Comparison of ENCODE assay signal across 23 mouse cellular contexts in genomic region chr16:18730640-18731039, GRCm38 (mm10). TPM values are rescaled to one million over a fixed set of nuclear protein-coding genes. Genes with fewer than 3 reads are reported as not detected.
DNase-seq lines count a peak whose midpoint lies in the region; ATAC-seq and TF ChIP-seq lines count a peak whose summit lies in the region.
"Had no signal": no experiment of that assay in that cellular context is flagged by ENCODE, and none has a peak within 500 bp of the region (broad histone marks: within the 10 kb centered on the region; RNA-seq: fewer than 3 reads in every experiment).

No protein-coding gene starts in this region.

- 46% methylated on average over 3 of the region's 3 CpGs for WGBS in heart, adult 2 months
- 38% methylated on average over 3 of the region's 3 CpGs for WGBS in lung, embryonic 16.5 days
- 48% methylated on average over 3 of the region's 3 CpGs for WGBS in intestine, embryonic 15.5 days
- 20% methylated on average over 3 of the region's 3 CpGs for WGBS in large intestine, adult 2 months

- peak; percentile 59 for DNase-seq in heart, adult 11 months
- DNase-seq in heart, adult 2 months, result no peak
- no peak for DNase-seq in lung, postnatal 4 days
- peak; percentile 60 for DNase-seq in large intestine, adult 2 months (ENCODE audit: low read depth, low spot score)
- no peak for DNase-seq in right cerebral cortex, adult 18-20 months
- DNase-seq: adrenal gland, adult 2 months; adrenal gland, postnatal 25 days; B cell, adult 2 months; cerebellum, adult 11-12 months; cerebellum, adult 8-10 months; cerebellum, postnatal 10 days; cerebellum, postnatal 36 days; gastrocnemius, postnatal 25 days had no signal

- no peaks in the 10 kb centered on the region for H3K9me3 ChIP-seq in lung, embryonic 16.5 days (ENCODE audit: control insufficient read depth, low read length)
- no peaks in the 10 kb centered on the region for H3K9me3 ChIP-seq in intestine, embryonic 15.5 days
- H3K9me3 ChIP-seq: embryonic facial prominence, embryonic 12.5 days; forebrain, embryonic 12.5 days; forebrain, embryonic 15.5 days; hindbrain, embryonic 13.5 days had no signal

- no peaks in the 10 kb centered on the region for H3K27me3 ChIP-seq in heart, adult 2 months (ENCODE audit: control insufficient read depth, insufficient read depth, low read length)
- no peaks in the 10 kb centered on the region for H3K27me3 ChIP-seq in lung, embryonic 16.5 days (ENCODE audit: control insufficient read depth, insufficient read depth, low read depth, low read length)
- no peaks in the 10 kb centered on the region for H3K27me3 ChIP-seq in intestine, embryonic 15.5 days (replicated peaks)
- H3K27me3 ChIP-seq: embryonic facial prominence, embryonic 12.5 days; forebrain, embryonic 12.5 days; forebrain, embryonic 15.5 days; hindbrain, embryonic 13.5 days had no signal

- no peak overlapping the region for H3K4me3 ChIP-seq in heart, adult 2 months
- no peak overlapping the region for H3K4me3 ChIP-seq in lung, embryonic 16.5 days (ENCODE audit: low read length)
- H3K4me3 ChIP-seq in intestine, embryonic 15.5 days (replicated peaks), result no peak overlapping the region
- H3K4me3 ChIP-seq: embryonic facial prominence, embryonic 12.5 days; erythroblast, embryonic 14.5 days; forebrain, embryonic 12.5 days; forebrain, embryonic 15.5 days; hindbrain, embryonic 13.5 days had no signal

- no peak for TF ChIP-seq CTCF in heart, adult 2 months (IDR thresholded peaks at IDR 0.05)

- intact Hi-C loops in heart, adult 2 months (cut with DNase I), result loop anchor here (5.0 kb wide), 1 partner anchor 33 kb away; no protein-coding TSS in a partner anchor

- peak; percentile 21; the same call in 1 of the 2 replicates for ATAC-seq in lung, embryonic 16.5 days (ENCODE audit: low read depth)
- ATAC-seq in intestine, embryonic 15.5 days, result peak; percentile 82
- ATAC-seq: forebrain, embryonic 15.5 days; hindbrain, embryonic 16.5 days had no signal

- no peak for TF ChIP-seq EP300 in heart, adult 2 months (IDR thresholded peaks at IDR 0.05; ENCODE audit: insufficient read depth, low read depth, low read length)

- peaks cover 9% of the 10 kb centered on the region for H3K4me1 ChIP-seq in heart, adult 2 months (ENCODE audit: control insufficient read depth, insufficient read depth, low read length)
- H3K4me1 ChIP-seq in lung, embryonic 16.5 days (replicated peaks; ENCODE audit: control insufficient read depth, insufficient read depth, low read length), result peaks cover 6% of the 10 kb centered on the region
- H3K4me1 ChIP-seq in intestine, embryonic 15.5 days (replicated peaks), result no peaks in the 10 kb centered on the region
- H3K4me1 ChIP-seq: embryonic facial prominence, embryonic 12.5 days; forebrain, embryonic 12.5 days; forebrain, embryonic 15.5 days; hindbrain, embryonic 13.5 days had no signal

- no peak overlapping the region for H3K4me2 ChIP-seq in lung, embryonic 16.5 days (ENCODE audit: low read depth, low read length)
- H3K4me2 ChIP-seq in intestine, embryonic 15.5 days (replicated peaks), result no peak overlapping the region
- H3K4me2 ChIP-seq: embryonic facial prominence, embryonic 12.5 days; forebrain, embryonic 12.5 days; forebrain, embryonic 15.5 days; heart, embryonic 11.5 days; hindbrain, embryonic 13.5 days had no signal

- no peak for TF ChIP-seq POLR2A in heart, adult 2 months (IDR thresholded peaks at IDR 0.05; ENCODE audit: insufficient read depth, low read depth, low read length)

- H3K27ac ChIP-seq in heart, adult 2 months, result no peak overlapping the region
- H3K27ac ChIP-seq in lung, embryonic 16.5 days (ENCODE audit: low read length), result no peak overlapping the region
- no peak overlapping the region for H3K27ac ChIP-seq in intestine, embryonic 15.5 days
- H3K27ac ChIP-seq: embryonic facial prominence, embryonic 12.5 days; forebrain, embryonic 12.5 days; forebrain, embryonic 15.5 days; hindbrain, embryonic 13.5 days had no signal

- no peak overlapping the region for H3K9ac ChIP-seq in heart, adult 2 months (ENCODE audit: low read depth, low read length)
- H3K9ac ChIP-seq in lung, embryonic 16.5 days (ENCODE audit: low read length), result no peak overlapping the region
- no peak overlapping the region for H3K9ac ChIP-seq in intestine, embryonic 15.5 days
- H3K9ac ChIP-seq: embryonic facial prominence, embryonic 12.5 days; forebrain, embryonic 12.5 days; forebrain, embryonic 15.5 days; hindbrain, embryonic 13.5 days had no signal

- H3K79me2 ChIP-seq in heart, adult 2 months (replicated peaks; ENCODE audit: control insufficient read depth, insufficient read depth, low read length), result no peaks in the 10 kb centered on the region

- H3K36me3 ChIP-seq in heart, adult 2 months (ENCODE audit: control insufficient read depth, insufficient read depth, low read length), result no peaks in the 10 kb centered on the region
- no peaks in the 10 kb centered on the region for H3K36me3 ChIP-seq in lung, embryonic 16.5 days (ENCODE audit: control insufficient read depth, insufficient read depth, low read length)
- no peaks in the 10 kb centered on the region for H3K36me3 ChIP-seq in intestine, embryonic 15.5 days
- H3K36me3 ChIP-seq: embryonic facial prominence, embryonic 12.5 days; forebrain, embryonic 12.5 days; forebrain, embryonic 15.5 days; hindbrain, embryonic 13.5 days had no signal

RNA-seq across cellular contexts. Expression of gene Cldn5, which starts 46.0 kb away (rescaled TPM):
- 10 to 100 TPM; 14.7 to 19.5 TPM for total RNA-seq in heart, adult 2 months (2021)
- polyA plus RNA-seq in heart, adult 2 months (2012; rRNA removed), result 27.6 and 38.3 TPM in 2 replicates
- 130 and 134 TPM in 2 replicates for polyA plus RNA-seq in lung, embryonic 16.5 days (2015; fragmentation: Nextera tagmentation; extraction: Ambion mirVana)
- polyA plus RNA-seq in intestine, embryonic 15.5 days (2015; fragmentation: Nextera tagmentation; extraction: Ambion mirVana), result 26.2 and 28.7 TPM in 2 replicates
- 9.9 and 10.1 TPM in 2 replicates for polyA plus RNA-seq in large intestine, adult 2 months (2012; rRNA removed)
- total RNA-seq: MEL had no signal

Comparison
In these comparisons a context has a peak if more than half of its experiments do, and no peak if none do; other contexts are left out.
1. DNase-seq: peak in heart, adult 11 months (single experiment) and large intestine, adult 2 months (single experiment); none in heart, adult 2 months (0 of 2), lung, postnatal 4 days (0 of 2) and right cerebral cortex, adult 18-20 months (single experiment).